Mouse (Mus musculus) ES-Bruce4 (cell line): ENCODE results near the gene Mrpl55.

Experiments used
- CTCF ChIP-seq: IDR thresholded peaks from one replicate; pipeline ENCODE4 v1.8.1; 2011; ENCODE audit warnings: low read depth, low read length
- EP300 ChIP-seq: IDR thresholded peaks from 2 replicates; pipeline ENCODE4 v1.6.1; 2011; ENCODE audit warnings: low read depth, low read length; ENCODE audit not compliant: insufficient read depth
- POLR2A ChIP-seq: IDR thresholded peaks from one replicate; pipeline ENCODE4 v1.8.1; 2011; ENCODE audit warnings: low read length; ENCODE audit not compliant: insufficient read depth

- TF ChIP-seq POLR2A = no peak
- no peak for TF ChIP-seq CTCF
- no peak for TF ChIP-seq EP300
Measured at GRCm38 (mm10) chr11:59224025-59224424, 21.7 kb downstream of the Mrpl55 start.
